In genomic region chr8:93932873-93933272, GRCm38 (mm10) we compare ENCODE assay signal across 8 mouse cellular contexts.
DNase-seq lines count a peak whose midpoint lies in the region; ATAC-seq and TF ChIP-seq lines count a peak whose summit lies in the region.

No protein-coding gene starts in this region.

- peak; percentile 64 for ATAC-seq in forebrain, embryonic 12.5 days (ENCODE audit: low FRiP score)
- ATAC-seq in hematopoietic stem cell, adult 5-6 weeks (replicated peaks in 1 of 2; ENCODE audit: insufficient read depth in 1 of 2, low FRiP score in 2 of 2, low TSS enrichment in 1 of 2, low read depth in 1 of 2, poor library complexity in 2 of 2, severe bottlenecking in 2 of 2), result peak; percentile 89 to 93
- ATAC-seq in lung, postnatal 0 days, result peak; percentile 66

- no peak for TF ChIP-seq EP300 in lung, postnatal 0 days (IDR thresholded peaks at IDR 0.05)

- 21% methylated on average over 6 of the region's 6 CpGs for WGBS in forebrain, embryonic 12.5 days
- WGBS in lung, postnatal 0 days, result 15% methylated on average over 6 of the region's 6 CpGs

- no peaks in the 10 kb centered on the region for H3K36me3 ChIP-seq in ES-E14 (ENCODE audit: control insufficient read depth, insufficient read depth, low read length, poor library complexity, severe bottlenecking)
- H3K36me3 ChIP-seq in forebrain, embryonic 12.5 days (replicated peaks), result peaks cover 3% of the 10 kb centered on the region; the same call in 1 of the 2 replicates
- no peaks in the 10 kb centered on the region for H3K36me3 ChIP-seq in lung, postnatal 0 days (ENCODE audit: insufficient read depth, low read length)

- in situ Hi-C loops in ES-E14 (cut with MboI; ENCODE audit: low sequenced_read_pairs in 2 of 2, unreplicated experiment in 2 of 2), result no loop called here

- H3K4me1 ChIP-seq in ES-E14 (ENCODE audit: control insufficient read depth in 2 of 2, insufficient read depth in 2 of 2, low read length in 2 of 2, poor library complexity in 1 of 2), result no peaks in the 10 kb centered on the region
- H3K4me1 ChIP-seq in forebrain, embryonic 12.5 days, result peaks cover 24% of the 10 kb centered on the region
- H3K4me1 ChIP-seq in lung, postnatal 0 days (ENCODE audit: insufficient read depth, low read depth, low read length), result no peaks in the 10 kb centered on the region

- no peaks in the 10 kb centered on the region for H3K27me3 ChIP-seq in forebrain, embryonic 12.5 days
- no peaks in the 10 kb centered on the region for H3K27me3 ChIP-seq in lung, postnatal 0 days (replicated peaks; ENCODE audit: insufficient read depth, low read length)

- no peaks in the 10 kb centered on the region for H3K9me3 ChIP-seq in ES-E14 (ENCODE audit: control insufficient read depth, insufficient read depth, low read depth, low read length)
- H3K9me3 ChIP-seq in forebrain, embryonic 12.5 days, result no peaks in the 10 kb centered on the region
- no peaks in the 10 kb centered on the region for H3K9me3 ChIP-seq in lung, postnatal 0 days (ENCODE audit: low read length)

- no peak overlapping the region for H3K27ac ChIP-seq in ES-E14 (ENCODE audit: insufficient read depth, low read depth, low read length, poor library complexity, severe bottlenecking)
- peak overlapping the region; percentile 72 for H3K27ac ChIP-seq in forebrain, embryonic 12.5 days
- peak overlapping the region; percentile 91 for H3K27ac ChIP-seq in layer of hippocampus, adult 2 months
- no peak overlapping the region for H3K27ac ChIP-seq in lung, postnatal 0 days (ENCODE audit: low read length)

- TF ChIP-seq CTCF in layer of hippocampus, adult 2 months (conservative IDR thresholded peaks at IDR 0.05), result peak; percentile 99
- TF ChIP-seq CTCF in lung, postnatal 0 days (IDR thresholded peaks at IDR 0.05), result peak; percentile 98

- no peak overlapping the region for H3K4me2 ChIP-seq in forebrain, embryonic 12.5 days
- H3K4me2 ChIP-seq in lung, postnatal 0 days (replicated peaks; ENCODE audit: low read depth, low read length), result no peak overlapping the region

- peak; percentile 40 for DNase-seq in ES-E14 (ENCODE audit: low read depth, low spot score)
- DNase-seq in c-Kit-positive CD71-positive TER-119-negative erythroid progenitor cells, embryonic 14.5 days (ENCODE audit: low read depth), result peak; percentile 53
- peak; percentile 85 to 94 for DNase-seq in layer of hippocampus, adult 2 months (ENCODE audit: low spot score in 2 of 2)
- DNase-seq in lung, postnatal 0 days (ENCODE audit: low spot score), result peak; percentile 70
- DNase-seq in ovary, postnatal 36 days (ENCODE audit: low spot score), result peak; percentile 77
- peak; percentile 67 for DNase-seq in thymus, postnatal 0 days (ENCODE audit: low spot score)

- no peak overlapping the region for H3K4me3 ChIP-seq in ES-E14 (ENCODE audit: insufficient read depth in 1 of 2, low read depth in 1 of 2, low read length in 2 of 2, poor library complexity in 1 of 2, severe bottlenecking in 1 of 2)
- no peak overlapping the region for H3K4me3 ChIP-seq in forebrain, embryonic 12.5 days (replicated peaks)
- H3K4me3 ChIP-seq in layer of hippocampus, adult 2 months, result no peak overlapping the region
- no peak overlapping the region for H3K4me3 ChIP-seq in lung, postnatal 0 days (ENCODE audit: low read depth, low read length)

- no peak overlapping the region for H3K9ac ChIP-seq in ES-E14 (ENCODE audit: insufficient read depth, low read depth, low read length, poor library complexity, severe bottlenecking)
- H3K9ac ChIP-seq in forebrain, embryonic 12.5 days, result no peak overlapping the region
- no peak overlapping the region for H3K9ac ChIP-seq in lung, postnatal 0 days (replicated peaks; ENCODE audit: low read depth)

TF ChIP-seq in ES-E14, 5 proteins besides CTCF, POLR2A, EP300 and RAD21:
- TF ChIP-seq ZC3H11A (IDR thresholded peaks at IDR 0.05; ENCODE audit: borderline replicate concordance, low read depth, low read length) (0 out of 2 replicates have a peak, but pooled peaks have one; percentile 31), MAFK (IDR thresholded peaks at IDR 0.05; ENCODE audit: insufficient read depth, low read depth, low read length) (no peak)

Comparison
In these comparisons a context has a peak if more than half of its experiments do, and no peak if none do; other contexts are left out.
1. H3K27ac ChIP-seq: peak in forebrain, embryonic 12.5 days (single experiment) and layer of hippocampus, adult 2 months (single experiment); none in ES-E14 (single experiment) and lung, postnatal 0 days (single experiment).
2. Peak in every context shown above with its lines, with median percentiles within 50 percentile points of each other: DNase-seq and ATAC-seq.